Mouse (Mus musculus) G1E (cell line): ENCODE measurements around the gene Bean1.

ENCODE experiments used
- CTCF ChIP-seq: IDR thresholded peaks from 2 replicates; pipeline ENCODE4 v1.5.1; 2012; ENCODE audit warnings: low read depth, low read length, inconsistent platforms, mixed read lengths
- GATA1 ChIP-seq: IDR thresholded peaks from 2 replicates; pipeline ENCODE4 v1.6.1; 2012; ENCODE audit warnings: borderline replicate concordance, low read length, inconsistent platforms, mixed read lengths
- GATA2 ChIP-seq: IDR thresholded peaks from 2 replicates; pipeline ENCODE4 v1.6.1; 2012; ENCODE audit warnings: low read depth, low read length, inconsistent platforms, borderline replicate concordance
- TAL1 ChIP-seq: conservative IDR thresholded peaks from 2 replicates; pipeline ENCODE4 v1.6.1; 2012; ENCODE audit warnings: low read depth, low read length, inconsistent platforms, mixed read lengths

DNA sequence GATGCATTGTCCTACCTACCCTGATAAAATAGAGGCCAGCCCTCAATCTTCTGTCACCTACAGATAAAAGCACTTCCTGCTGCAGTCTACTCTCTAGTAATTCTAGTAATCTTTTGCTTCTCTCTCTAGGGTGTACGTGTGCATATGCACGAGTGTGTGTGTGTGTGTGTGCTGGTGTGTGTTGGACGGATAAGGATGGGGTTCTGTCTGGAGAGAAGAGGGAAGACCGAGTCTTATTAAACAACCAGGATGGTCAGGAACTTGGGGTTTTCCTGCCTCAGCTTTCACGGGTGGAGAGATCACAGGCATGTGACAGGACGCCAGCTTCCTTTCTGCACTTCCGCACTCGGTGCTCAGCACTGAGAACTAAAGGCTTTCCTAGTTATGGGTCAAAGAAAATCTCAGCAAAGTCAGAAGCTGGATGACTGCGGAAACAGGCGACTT is 69.2 kb downstream of the Bean1 start:
- TF ChIP-seq CTCF: no peak
- TF ChIP-seq GATA1: no peak
- no peak; the same call in 1 of the 2 replicates for TF ChIP-seq TAL1
- no peak for TF ChIP-seq GATA2
